Mouse (Mus musculus) spleen, adult 2 months (tissue): Measurements from ENCODE around the gene Rhag. TPM values are rescaled to one million over a fixed set of nuclear protein-coding genes. Genes with fewer than 3 reads are reported as not detected.
A peak's percentile ranks its signal among the peaks of the same experiment; 100 is the strongest.

ENCODE experiments used
- DNase-seq, 2 experiments: peaks; one replicate each; pipeline versions ENCODE4 v3.0.0 to v3.0.0-alpha.2; 2012 to 2021; ENCODE audit warnings: low spot score in 2 of 2, low read depth in 1 of 2
- H3K27ac ChIP-seq: fragments of 200-500 bp; 2 replicates; pipeline ENCODE4 v1.5.1; 2012; ENCODE audit warnings: low read length, inconsistent platforms; ENCODE audit not compliant: insufficient read depth
- H3K27me3 ChIP-seq: fragments of 200-500 bp; 2 replicates; pipeline ENCODE4 v1.6.1; 2012; ENCODE audit warnings: mild to moderate bottlenecking, moderate library complexity, low read length, inconsistent platforms; ENCODE audit not compliant: control insufficient read depth, insufficient read depth
- H3K36me3 ChIP-seq: fragments of 200-500 bp; 2 replicates; pipeline ENCODE4 v1.6.1; 2012; ENCODE audit warnings: mild to moderate bottlenecking, low read length, inconsistent platforms; ENCODE audit not compliant: control insufficient read depth, insufficient read depth
- H3K4me1 ChIP-seq: fragments of 200-500 bp; 2 replicates; pipeline ENCODE4 v1.6.1; 2011; ENCODE audit warnings: inconsistent platforms; ENCODE audit not compliant: control insufficient read depth, insufficient read depth, insufficient read length
- H3K4me3 ChIP-seq: fragments of 200-500 bp; 2 replicates; pipeline ENCODE4 v1.5.1; 2011; ENCODE audit warnings: mild to moderate bottlenecking, inconsistent platforms; ENCODE audit not compliant: insufficient read depth, insufficient read length; ENCODE audit errors: extremely low read depth
- CTCF ChIP-seq: fragments of 200-500 bp; IDR thresholded peaks from 2 replicates; pipeline ENCODE4 v1.5.1; 2011; ENCODE audit warnings: mild to moderate bottlenecking, inconsistent platforms; ENCODE audit not compliant: insufficient read depth, insufficient read length, insufficient replicate concordance; ENCODE audit errors: extremely low read depth
- POLR2A ChIP-seq: fragments of 200-500 bp; IDR thresholded peaks from 2 replicates; pipeline ENCODE4 v1.6.1; 2011; ENCODE audit warnings: low read depth, low read length, inconsistent platforms
- WGBS: fragments of 180-500 bp; shearing (Covaris S2); methylation state at CpG from one replicate; pipeline ENCODE4 v1.1.7; 2018; 5-methylcytosine and 5-hydroxymethylcytosine counted together
- polyA plus RNA-seq: library from polyadenylated mRNA; depleted of rRNA; stranded (reverse); fragments of >200 nt; gene quantifications from 2 replicates; pipeline ENCODE4 v1.2.3, GENCODE M21; 2012; rRNA removed

Gene Rhag
- 13.0 and 18.4 TPM in 2 replicates for polyA plus RNA-seq

DNA sequence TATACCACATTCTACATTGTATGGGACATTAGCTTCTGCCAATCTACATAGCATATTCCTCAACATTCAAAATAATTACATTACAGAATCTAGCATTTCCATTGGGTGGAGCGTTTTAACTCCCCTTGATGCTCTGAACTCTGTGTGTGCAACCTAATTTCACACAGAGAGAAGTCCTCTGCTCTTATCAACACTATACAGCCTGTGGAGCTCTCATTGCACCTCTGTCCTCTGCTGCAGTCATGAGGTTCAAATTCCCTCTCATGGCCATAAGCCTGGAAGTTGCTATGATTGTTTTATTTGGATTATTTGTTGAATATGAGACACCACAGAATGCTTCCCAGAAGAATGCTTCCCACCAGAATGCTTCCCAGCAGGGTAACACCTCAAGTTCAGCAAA, at the start of gene Rhag:
Gene Rhag, plus strand, starts transcription at position 193 of the 400 bp plus-strand sequence.
- Histone ChIP-seq H3K36me3 (no peaks in the 10 kb centered on the region), H3K27ac (no peak within 1 kb of the TSS), H3K4me1 (no peaks in the 10 kb centered on the region), H3K4me3 (peak within 1 kb of the TSS; percentile 38; the same call in 1 of the 2 replicates), H3K27me3 (no peaks in the 10 kb centered on the region)
- no peak for DNase-seq
- WGBS = 66% methylated on average over 1 of the region's 1 CpGs
- TF ChIP-seq CTCF = no peak
- no peak for TF ChIP-seq POLR2A

DNA sequence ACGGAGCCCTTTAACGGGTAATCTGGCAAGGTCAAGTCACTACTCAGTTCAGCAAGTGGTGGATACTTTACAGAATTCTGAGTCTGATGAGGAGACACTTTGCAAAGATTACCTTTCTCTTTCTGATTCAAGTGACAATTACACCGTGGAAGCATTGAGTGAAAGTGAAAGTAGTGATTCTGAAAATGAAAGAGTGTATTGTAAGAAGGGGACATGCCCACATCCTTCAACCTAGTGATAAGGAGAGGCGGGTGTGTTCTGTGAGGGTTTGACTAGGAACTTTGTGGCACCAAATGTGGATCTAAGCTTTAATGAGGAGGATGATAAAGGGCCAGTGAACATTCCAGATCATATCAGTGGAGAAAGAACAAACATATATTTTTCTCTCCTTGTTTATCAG, 47.3 kb upstream of the Rhag start:
- WGBS = 50% methylated on average over 4 of the region's 4 CpGs
- H3K4me1 ChIP-seq = no peaks in the 10 kb centered on the region
- no peak for DNase-seq
- no peak overlapping the region for H3K4me3 ChIP-seq
- H3K27me3 ChIP-seq = no peaks in the 10 kb centered on the region
- no peaks in the 10 kb centered on the region for H3K36me3 ChIP-seq
- H3K27ac ChIP-seq = no peak overlapping the region
- TF ChIP-seq POLR2A = no peak
- TF ChIP-seq CTCF = no peak

DNA sequence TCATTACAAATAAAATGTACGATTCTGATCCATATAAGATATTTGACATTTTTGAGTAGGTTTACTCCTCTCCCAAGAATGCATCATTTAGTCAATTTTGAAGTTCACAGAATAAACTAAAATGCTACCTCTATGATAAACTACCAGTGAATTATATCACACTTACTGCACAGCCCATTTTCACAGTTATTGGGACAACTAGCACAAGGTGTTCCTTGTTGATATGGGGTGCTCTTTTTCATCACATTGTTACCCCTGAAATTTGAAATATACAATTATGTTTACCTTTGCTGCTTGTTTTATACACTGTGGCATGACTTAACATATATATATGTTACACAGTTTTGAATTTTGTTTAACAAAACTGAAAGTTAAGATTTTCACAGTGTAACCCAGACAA, 43.8 kb upstream of the Rhag start:
- TF ChIP-seq POLR2A (no peak), CTCF (no peak)
- Histone ChIP-seq H3K27ac (no peak overlapping the region), H3K27me3 (no peaks in the 10 kb centered on the region), H3K4me1 (no peaks in the 10 kb centered on the region), H3K4me3 (no peak overlapping the region), H3K36me3 (no peaks in the 10 kb centered on the region)
- WGBS = 90% methylated on average over 1 of the region's 1 CpGs
- DNase-seq = no peak

DNA sequence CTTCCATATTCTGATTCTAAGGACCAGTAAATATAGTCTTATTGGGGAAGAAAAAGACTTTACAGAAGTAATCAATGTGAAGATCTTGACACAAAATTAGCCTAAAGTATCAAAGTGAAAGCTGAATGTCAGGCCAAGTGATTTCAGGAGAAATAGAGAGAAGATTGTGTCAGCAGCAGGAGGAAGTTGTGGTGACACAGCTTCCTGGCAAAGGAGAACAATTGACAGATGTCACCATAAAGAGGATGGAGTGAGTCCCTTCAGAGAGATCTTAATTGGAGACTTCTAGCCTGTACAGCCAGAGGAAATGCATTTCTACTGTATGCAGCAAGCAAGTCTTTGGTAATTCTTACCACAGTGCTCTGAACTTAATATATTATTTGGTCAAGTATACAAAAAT, 21.0 kb upstream of the Rhag start:
- TF ChIP-seq POLR2A = no peak
- TF ChIP-seq CTCF = no peak
- Histone ChIP-seq H3K4me3 (no peak overlapping the region), H3K27ac (no peak overlapping the region), H3K4me1 (no peaks in the 10 kb centered on the region), H3K27me3 (no peaks in the 10 kb centered on the region), H3K36me3 (no peaks in the 10 kb centered on the region)
- no peak for DNase-seq

DNA sequence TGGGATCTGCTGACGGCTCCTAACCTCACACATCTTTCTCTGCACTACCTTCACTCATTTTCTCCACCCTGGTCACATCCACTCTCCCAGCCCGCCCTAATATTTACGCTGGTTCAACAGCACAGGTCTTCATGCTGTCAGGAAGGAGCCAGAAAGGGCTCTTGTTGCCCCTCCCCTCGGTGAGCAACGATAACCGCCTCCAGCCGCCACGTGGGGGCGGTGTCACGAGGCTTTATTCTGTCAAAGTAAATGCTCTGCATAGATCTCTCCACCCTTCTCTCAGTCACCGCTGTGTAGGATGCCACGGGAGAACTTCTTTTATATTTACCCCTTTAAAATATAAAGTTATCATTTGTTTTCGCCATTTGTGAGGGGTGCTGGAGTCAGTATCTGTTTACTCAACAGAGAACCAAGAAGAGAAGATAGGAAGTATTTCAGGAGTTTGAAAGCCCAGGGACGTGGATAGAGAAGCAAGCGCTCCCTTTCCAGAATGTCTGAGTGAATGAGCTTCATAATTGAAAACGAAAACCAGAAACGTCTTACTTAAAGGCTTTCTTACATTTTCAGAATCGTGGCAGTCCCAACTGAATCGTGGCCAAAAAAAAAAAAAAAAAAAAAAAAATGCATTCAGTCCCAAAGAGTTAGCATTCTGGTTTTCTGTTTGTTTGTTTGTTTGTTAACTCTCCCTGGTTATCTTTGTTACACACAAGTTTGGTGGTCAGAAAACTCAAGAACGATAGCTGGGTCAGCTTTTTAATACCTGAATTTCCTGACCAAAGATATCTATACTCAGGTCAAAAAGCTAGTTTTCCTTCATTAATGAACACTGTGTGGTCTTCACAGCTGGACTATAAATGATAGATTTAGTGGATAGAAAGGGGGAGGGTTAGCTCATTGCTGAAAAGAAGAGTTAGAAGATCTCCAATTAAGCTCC, 16.7 kb upstream of the Rhag start:
- Histone ChIP-seq H3K27ac (no peak overlapping the region), H3K4me1 (no peaks in the 10 kb centered on the region), H3K27me3 (no peaks in the 10 kb centered on the region), H3K4me3 (no peak overlapping the region), H3K36me3 (no peaks in the 10 kb centered on the region)
- no peak for DNase-seq
- no peak for TF ChIP-seq POLR2A
- no peak for TF ChIP-seq CTCF
- WGBS = 52% methylated on average over 20 of the region's 20 CpGs

DNA sequence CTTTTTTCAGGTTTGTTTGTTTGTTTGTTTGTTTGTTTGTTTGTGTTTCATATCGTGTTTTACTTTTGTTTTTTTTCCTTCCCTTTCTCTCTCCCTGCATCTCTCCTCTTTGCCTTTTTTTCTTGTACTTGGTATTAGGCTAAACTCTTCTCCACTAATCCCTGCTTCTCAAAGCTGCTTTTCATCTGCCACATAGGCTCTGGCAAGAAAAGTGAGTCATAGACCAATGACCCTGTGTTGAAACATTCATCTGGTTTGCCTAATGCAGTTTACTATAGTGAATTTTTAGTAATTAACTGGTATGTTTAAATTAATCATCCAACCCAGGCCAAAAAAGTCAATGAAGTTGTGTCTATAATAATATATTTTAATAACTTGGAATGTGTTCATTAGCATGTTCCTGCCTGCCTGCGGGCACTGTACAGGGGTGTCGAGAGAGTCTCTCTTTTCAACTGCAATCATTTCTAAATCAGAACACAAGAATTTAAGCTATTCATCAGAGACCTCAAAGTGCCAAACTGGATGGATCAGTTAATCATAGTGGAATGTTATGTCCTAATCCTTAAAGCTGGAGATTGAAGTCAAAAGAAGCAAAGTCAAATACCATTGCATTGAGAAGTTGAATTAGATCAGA, 8.1 kb upstream of the Rhag start:
- no peak overlapping the region for H3K4me3 ChIP-seq
- H3K27ac ChIP-seq = no peak overlapping the region
- no peak for DNase-seq
- no peaks in the 10 kb centered on the region for H3K36me3 ChIP-seq
- H3K27me3 ChIP-seq = no peaks in the 10 kb centered on the region
- 94% methylated on average over 3 of the region's 3 CpGs for WGBS
- H3K4me1 ChIP-seq = no peaks in the 10 kb centered on the region
- TF ChIP-seq CTCF (no peak), POLR2A (no peak)

DNA sequence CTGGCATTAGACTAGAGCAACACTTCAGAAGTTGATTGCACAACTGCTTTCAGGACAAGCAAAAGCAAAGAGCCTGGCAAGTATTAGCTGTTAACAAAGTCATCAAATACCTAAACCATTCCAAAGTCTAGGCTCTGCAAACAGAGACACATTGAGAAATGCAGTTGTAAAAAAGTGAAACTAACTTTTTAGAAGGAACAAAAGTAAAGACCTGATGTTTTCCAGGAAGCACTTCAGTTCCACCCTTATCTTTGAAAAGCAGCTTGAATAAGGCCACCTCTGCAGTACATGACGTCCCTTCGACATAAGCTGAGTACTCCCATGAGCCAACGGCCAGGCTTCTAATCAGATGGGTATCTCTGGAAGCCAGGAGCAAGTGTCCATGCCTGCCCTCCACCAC, 4.4 kb upstream of the Rhag start:
- no peak for DNase-seq
- no peak overlapping the region for H3K27ac ChIP-seq
- H3K4me3 ChIP-seq = no peak overlapping the region
- no peaks in the 10 kb centered on the region for H3K4me1 ChIP-seq
- 10% methylated on average over 3 of the region's 3 CpGs for WGBS
- no peaks in the 10 kb centered on the region for H3K36me3 ChIP-seq
- TF ChIP-seq CTCF (no peak), POLR2A (no peak)
- H3K27me3 ChIP-seq = no peaks in the 10 kb centered on the region
